Mouse (Mus musculus): ENCODE data around the gene Rbfox2. TPM values are rescaled to one million over a fixed set of nuclear protein-coding genes. Genes with fewer than 3 reads are reported as not detected.

Gene Rbfox2
- 10 to 100 TPM in 1 of 26 experiments, 1 to 10 TPM in 10, under 1 TPM in 15; 0.15 to 12.2 (median 0.83) TPM for total RNA-seq (2018; cell fraction: chromatin; rRNA removed)
- under 1 TPM; 0.06 to 0.54 (median 0.20) TPM for total RNA-seq (2018; cell fraction: cytosol; rRNA removed)
- 1 to 10 TPM in 4 of 26 experiments, under 1 TPM in 21, not detected in 1; 0.14 to 3.2 (median 0.40) TPM for total RNA-seq (2018; cell fraction: nucleus; rRNA removed)
- 0.08 to 0.63 TPM (median 0.27 TPM) in 3 replicates for polyA plus RNA-seq (2018)

GRCm38 (mm10) chr15:77306547-77307261, at the start of gene Rbfox2:
TSS of gene Rbfox2 (minus strand) at chr15:77307004.
- WGBS (ENCODE audit: missing documents): 2% methylated on average over 89 of the region's 90 CpGs
- no peak within 1 kb of the TSS for H3K27ac ChIP-seq
- no peaks in the 10 kb centered on the region for H3K36me3 ChIP-seq (ENCODE audit: inconsistent target)
- H3K79me2 ChIP-seq (ENCODE audit: inconsistent target): no peaks in the 10 kb centered on the region
- H3K4me3 ChIP-seq (ENCODE audit: inconsistent target): no peak within 1 kb of the TSS

DNA sequence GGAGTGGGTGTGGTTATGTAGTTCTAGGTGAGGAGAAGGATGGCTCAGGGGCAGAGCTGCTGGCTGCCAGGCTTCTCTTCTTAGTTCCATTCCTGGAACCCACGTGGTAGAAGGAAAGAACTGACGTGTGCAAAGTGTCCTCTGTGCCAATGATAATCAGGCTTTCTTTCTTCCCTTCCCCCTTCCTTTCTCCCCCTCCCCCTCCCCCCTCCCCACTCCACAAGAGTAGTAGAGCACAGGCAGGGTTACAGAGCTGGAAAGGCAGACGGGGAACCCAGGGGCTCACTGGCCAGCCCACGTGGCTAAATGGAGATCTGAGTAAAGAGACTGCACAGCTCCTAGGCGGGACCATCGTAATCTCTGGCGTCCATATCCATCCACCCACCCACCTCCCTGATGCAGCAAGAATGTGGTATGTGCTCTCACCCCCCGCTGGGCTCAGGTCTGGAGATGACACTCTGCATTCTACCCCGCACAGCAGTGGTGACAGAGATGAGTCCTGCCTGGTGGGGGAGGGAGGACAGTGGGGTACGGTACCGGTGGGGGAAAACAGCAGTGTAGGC, 49.5 kb upstream of the Rbfox2 start:
- no peak overlapping the region for H3K4me3 ChIP-seq (ENCODE audit: inconsistent target)
- H3K79me2 ChIP-seq (ENCODE audit: inconsistent target): no peaks in the 10 kb centered on the region
- H3K36me3 ChIP-seq (ENCODE audit: inconsistent target): no peaks in the 10 kb centered on the region
- H3K27ac ChIP-seq: no peak overlapping the region
- WGBS (ENCODE audit: missing documents): 44% methylated on average over 9 of the region's 11 CpGs

GRCm38 (mm10) chr15:77354848-77355551, 48.2 kb upstream of the Rbfox2 start:
- Histone ChIP-seq H3K27ac (no peak overlapping the region), H3K4me3 (ENCODE audit: inconsistent target) (no peak overlapping the region), H3K79me2 (ENCODE audit: inconsistent target) (no peaks in the 10 kb centered on the region), H3K36me3 (ENCODE audit: inconsistent target) (no peaks in the 10 kb centered on the region)
- 97% methylated on average over 6 of the region's 6 CpGs for WGBS (ENCODE audit: missing documents)

GRCm38 (mm10) chr15:77354496-77354847, 47.7 kb upstream of the Rbfox2 start:
- H3K36me3 ChIP-seq (ENCODE audit: inconsistent target): no peaks in the 10 kb centered on the region
- H3K27ac ChIP-seq: no peak overlapping the region
- no peaks in the 10 kb centered on the region for H3K79me2 ChIP-seq (ENCODE audit: inconsistent target)
- H3K4me3 ChIP-seq (ENCODE audit: inconsistent target): no peak overlapping the region
- WGBS (ENCODE audit: missing documents): 87% methylated on average over 4 of the region's 4 CpGs

DNA sequence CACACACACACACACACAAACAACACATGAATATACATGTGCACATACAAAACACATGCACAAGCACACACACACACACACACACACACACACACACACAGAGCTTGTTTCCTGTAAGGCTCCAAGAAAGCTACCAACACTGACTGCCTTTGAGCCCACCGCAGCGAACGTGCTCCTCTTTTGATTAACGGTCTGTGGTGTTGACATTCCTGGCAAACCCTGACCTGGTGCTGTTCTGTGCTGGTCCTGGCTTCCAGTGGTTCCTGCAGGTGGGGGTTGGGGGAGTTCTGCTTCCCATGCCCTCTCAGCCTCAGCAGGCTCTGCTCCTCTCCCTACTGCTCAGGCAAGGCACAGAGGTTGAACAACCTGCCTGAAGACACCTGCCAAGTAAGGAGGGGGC, 47.0 kb upstream of the Rbfox2 start:
- H3K36me3 ChIP-seq (ENCODE audit: inconsistent target): no peaks in the 10 kb centered on the region
- WGBS (ENCODE audit: missing documents): 14% methylated on average over 4 of the region's 4 CpGs
- H3K4me3 ChIP-seq (ENCODE audit: inconsistent target): no peak overlapping the region
- no peaks in the 10 kb centered on the region for H3K79me2 ChIP-seq (ENCODE audit: inconsistent target)
- no peak overlapping the region for H3K27ac ChIP-seq

GRCm38 (mm10) chr15:77352863-77353262, 46.1 kb upstream of the Rbfox2 start:
- Histone ChIP-seq H3K4me3 (ENCODE audit: inconsistent target) (no peak overlapping the region), H3K79me2 (ENCODE audit: inconsistent target) (no peaks in the 10 kb centered on the region), H3K36me3 (ENCODE audit: inconsistent target) (no peaks in the 10 kb centered on the region), H3K27ac (no peak overlapping the region)
- WGBS (ENCODE audit: missing documents): 83% methylated on average over 7 of the region's 7 CpGs

GRCm38 (mm10) chr15:77350117-77350516, 43.3 kb upstream of the Rbfox2 start:
- WGBS (ENCODE audit: missing documents): 91% methylated on average over 7 of the region's 7 CpGs

GRCm38 (mm10) chr15:77348146-77348545, 41.3 kb upstream of the Rbfox2 start:
- no peaks in the 10 kb centered on the region for H3K79me2 ChIP-seq (ENCODE audit: inconsistent target)
- 77% methylated on average over 7 of the region's 7 CpGs for WGBS (ENCODE audit: missing documents)
- no peaks in the 10 kb centered on the region for H3K36me3 ChIP-seq (ENCODE audit: inconsistent target)
- H3K4me3 ChIP-seq (ENCODE audit: inconsistent target): no peak overlapping the region
- no peak overlapping the region for H3K27ac ChIP-seq

More at GRCm38 (mm10) chr15:77350117-77350516, 43.3 kb upstream of the Rbfox2 start:
- no peaks in the 10 kb centered on the region for H3K36me3 ChIP-seq (ENCODE audit: inconsistent target)
- H3K4me3 ChIP-seq (ENCODE audit: inconsistent target): no peak overlapping the region
- H3K27ac ChIP-seq: no peak overlapping the region
- H3K79me2 ChIP-seq (ENCODE audit: inconsistent target): no peaks in the 10 kb centered on the region

DNA sequence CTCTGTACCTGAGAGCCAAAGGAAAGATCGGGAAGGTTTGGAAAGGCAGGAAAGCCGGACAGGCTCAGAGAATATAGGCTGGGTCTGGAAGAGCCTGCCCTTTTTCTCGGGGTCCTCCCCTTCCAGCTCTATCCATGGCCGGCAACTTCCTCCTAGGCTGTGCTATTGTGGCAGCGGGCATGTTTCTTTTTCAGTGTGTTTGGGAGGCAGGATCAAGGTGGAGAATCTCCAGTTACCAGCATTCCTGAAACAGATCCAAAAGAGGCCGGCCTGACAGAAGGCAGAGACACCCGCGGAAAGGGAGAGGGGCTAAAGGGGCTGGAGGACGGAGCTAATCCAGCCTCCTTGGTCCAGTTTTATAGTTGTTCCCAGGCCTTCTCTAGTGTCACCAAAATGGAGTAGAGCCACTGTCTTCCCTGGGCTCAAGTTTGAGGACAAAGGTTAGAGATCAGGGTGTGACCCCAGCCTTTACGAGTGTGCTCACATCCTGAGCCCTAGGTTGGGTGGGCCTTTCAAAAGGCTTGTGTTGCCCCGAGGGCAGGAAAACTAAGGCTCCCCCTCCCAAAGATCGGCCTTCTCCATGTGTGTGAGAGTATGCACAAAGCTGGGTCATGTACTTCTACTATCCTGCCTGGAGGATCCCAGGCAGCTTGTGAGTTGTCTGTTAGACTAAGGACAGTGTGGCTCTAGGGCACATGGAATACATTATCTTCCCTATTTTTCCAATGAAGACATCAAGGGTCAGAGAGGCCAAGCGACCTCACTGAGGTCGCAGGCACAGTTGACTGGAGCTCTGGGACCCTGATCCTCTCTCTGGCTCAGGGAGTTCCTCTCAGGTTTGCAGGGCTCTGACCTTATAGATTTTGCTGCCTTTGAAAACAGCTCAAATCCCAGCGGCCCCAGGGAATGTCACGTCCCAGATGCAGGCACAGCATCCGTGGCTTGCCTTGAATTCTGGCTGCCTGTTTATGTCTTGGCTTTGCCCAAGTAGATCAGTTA, 37.6 kb upstream of the Rbfox2 start:
- no peak overlapping the region for H3K27ac ChIP-seq

DNA sequence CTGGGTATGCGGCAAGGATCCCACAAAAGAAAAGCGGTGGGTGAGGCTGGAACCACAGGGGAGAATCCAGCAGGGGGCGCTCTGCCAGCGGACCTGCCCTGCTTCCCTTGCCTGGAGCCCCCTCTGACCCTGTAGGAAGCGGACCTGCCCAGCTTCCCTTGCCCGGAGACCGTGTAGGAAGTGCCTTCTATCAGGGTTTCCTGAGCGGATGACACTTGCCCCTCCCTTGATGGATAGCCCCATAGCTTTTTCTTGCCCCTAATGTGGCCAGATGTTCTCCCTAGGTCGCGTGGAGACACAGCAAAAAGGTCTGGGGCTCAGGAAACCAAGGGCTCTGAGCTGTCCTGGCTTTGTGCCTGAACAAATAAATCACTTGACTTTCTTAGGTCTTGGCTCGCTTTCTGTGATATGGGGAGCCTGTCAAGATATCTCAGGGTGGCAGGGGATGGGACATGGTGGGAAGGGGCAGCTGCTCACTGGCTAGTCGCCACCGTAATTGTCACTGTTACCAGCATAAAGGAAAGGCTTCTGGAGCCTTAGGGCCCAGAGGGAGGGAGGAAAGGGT, 36.8 kb upstream of the Rbfox2 start:
- H3K36me3 ChIP-seq (ENCODE audit: inconsistent target): no peaks in the 10 kb centered on the region
- H3K4me3 ChIP-seq (ENCODE audit: inconsistent target): no peak overlapping the region
- H3K79me2 ChIP-seq (ENCODE audit: inconsistent target): no peaks in the 10 kb centered on the region
- 3% methylated on average over 13 of the region's 13 CpGs for WGBS (ENCODE audit: missing documents)
- H3K27ac ChIP-seq: no peak overlapping the region

More for the DNA sequence above, 37.6 kb upstream of the Rbfox2 start:
- no peaks in the 10 kb centered on the region for H3K79me2 ChIP-seq (ENCODE audit: inconsistent target)
- no peaks in the 10 kb centered on the region for H3K36me3 ChIP-seq (ENCODE audit: inconsistent target)
- no peak overlapping the region for H3K4me3 ChIP-seq (ENCODE audit: inconsistent target)
- 75% methylated on average over 17 of the region's 17 CpGs for WGBS (ENCODE audit: missing documents)

GRCm38 (mm10) chr15:77342962-77343526, 36.2 kb upstream of the Rbfox2 start:
- 4% methylated on average over 18 of the region's 18 CpGs for WGBS (ENCODE audit: missing documents)
- no peaks in the 10 kb centered on the region for H3K79me2 ChIP-seq (ENCODE audit: inconsistent target)

DNA sequence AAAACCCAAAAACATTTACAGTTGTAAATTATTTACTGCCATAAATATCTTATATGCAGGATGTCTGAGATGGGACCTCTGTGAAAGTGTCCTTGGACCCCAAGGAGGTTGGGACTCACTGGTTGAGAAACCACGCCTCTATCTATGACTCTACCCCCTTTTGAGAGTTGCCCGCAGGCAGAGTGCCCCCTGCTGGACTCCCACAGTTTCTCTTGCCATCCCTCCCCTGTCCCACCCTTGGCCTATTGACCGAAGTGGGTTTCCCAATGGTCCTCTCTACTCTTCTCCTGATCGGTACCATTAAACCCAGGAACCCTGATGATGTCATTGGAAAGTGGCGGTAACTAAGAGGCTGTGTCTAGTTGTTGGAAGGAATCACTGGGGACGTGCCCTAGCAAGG, 35.2 kb upstream of the Rbfox2 start:
- Histone ChIP-seq H3K36me3 (ENCODE audit: inconsistent target) (no peaks in the 10 kb centered on the region), H3K79me2 (ENCODE audit: inconsistent target) (no peaks in the 10 kb centered on the region), H3K4me3 (ENCODE audit: inconsistent target) (no peak overlapping the region), H3K27ac (no peak overlapping the region)
- WGBS (ENCODE audit: missing documents): 96% methylated on average over 5 of the region's 6 CpGs

More at GRCm38 (mm10) chr15:77342962-77343526, 36.2 kb upstream of the Rbfox2 start:
- Histone ChIP-seq H3K36me3 (ENCODE audit: inconsistent target) (no peaks in the 10 kb centered on the region), H3K4me3 (ENCODE audit: inconsistent target) (no peak overlapping the region), H3K27ac (no peak overlapping the region)

DNA sequence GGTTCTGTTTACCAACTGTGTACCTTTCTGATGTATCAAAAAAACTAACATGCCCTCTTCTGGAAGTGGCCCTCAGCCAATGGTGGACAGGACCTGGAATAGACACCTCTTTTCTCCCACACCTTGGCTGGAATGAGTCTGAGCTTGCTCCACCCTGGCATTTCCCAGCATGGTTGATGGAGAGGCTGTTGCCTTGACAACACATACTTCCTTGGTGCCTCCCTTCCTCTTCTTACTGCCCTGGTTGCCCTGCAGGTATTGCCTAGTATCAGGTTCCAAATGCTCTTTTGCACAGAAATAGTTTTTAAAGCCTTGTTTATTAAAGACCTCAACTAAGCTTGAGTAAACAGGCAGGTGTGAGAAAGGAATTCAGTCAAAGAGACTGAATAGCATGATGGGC, 33.8 kb upstream of the Rbfox2 start:
- no peak overlapping the region for H3K4me3 ChIP-seq (ENCODE audit: inconsistent target)
- H3K79me2 ChIP-seq (ENCODE audit: inconsistent target): no peaks in the 10 kb centered on the region
- no peaks in the 10 kb centered on the region for H3K36me3 ChIP-seq (ENCODE audit: inconsistent target)
- H3K27ac ChIP-seq: no peak overlapping the region

All from macrophage (primary cell).